Mouse (Mus musculus): Measurements from ENCODE around the gene Dnm3.

GRCm38 (mm10) chr1:162280052-162280451 is 197.8 kb downstream of the Dnm3 start:
- TF ChIP-seq CTCF (IDR thresholded peaks at IDR 0.05; ENCODE audit: extremely low read depth, insufficient read depth, insufficient read length, insufficient replicate concordance) (no peak), POLR2A (IDR thresholded peaks at IDR 0.05; ENCODE audit: low read depth, low read length) (no peak)
